Mouse (Mus musculus) liver, postnatal 0 days (tissue): ENCODE measurements around the gene Pgm2. TPM values are rescaled to one million over a fixed set of nuclear protein-coding genes. Genes with fewer than 3 reads are reported as not detected.

ENCODE experiments used
- ATAC-seq: fragments of 200-750 bp; cut with Nextera tagmentation; 2 replicates; pipeline ENCODE4 v1.8.0; 2017; ENCODE audit warnings: mild to moderate bottlenecking, moderate library complexity
- DNase-seq: peaks from one replicate; pipeline ENCODE4 v3.0.0-alpha.2; 2016
- H3K27ac ChIP-seq: fragments of 300-500 bp; sonication (generic); 2 replicates; pipeline ENCODE4 v1.5.1; 2014; ENCODE audit warnings: antibody characterized with exemption, moderate library complexity, mild to moderate bottlenecking, low read depth
- H3K27me3 ChIP-seq: fragments of 300-500 bp; sonication (generic); 2 replicates; pipeline ENCODE4 v1.6.1; 2014; ENCODE audit warnings: low read length, control low read depth, mixed read lengths; ENCODE audit not compliant: insufficient read depth
- H3K36me3 ChIP-seq: fragments of 300-500 bp; sonication (generic); replicated peaks from 2 replicates; pipeline ENCODE4 v1.6.1; 2014; ENCODE audit warnings: mild to moderate bottlenecking, control low read depth, low read length, moderate library complexity, mixed read lengths; ENCODE audit not compliant: insufficient read depth
- H3K4me1 ChIP-seq: fragments of 300-500 bp; sonication (generic); 2 replicates; pipeline ENCODE4 v1.6.1; 2014; ENCODE audit warnings: antibody characterized with exemption, mild to moderate bottlenecking, control low read depth; ENCODE audit not compliant: insufficient read depth
- H3K4me2 ChIP-seq: fragments of 300-500 bp; sonication (generic); 2 replicates; pipeline ENCODE4 v1.6.1; 2014; ENCODE audit warnings: low read depth, mild to moderate bottlenecking, low read length, moderate library complexity, mixed read lengths
- H3K4me3 ChIP-seq: fragments of 300-500 bp; sonication (generic); 2 replicates; pipeline ENCODE4 v1.5.1; 2014; ENCODE audit warnings: low read depth, low read length
- H3K9ac ChIP-seq: fragments of 300-500 bp; sonication (generic); replicated peaks from 2 replicates; pipeline ENCODE4 v1.6.1; 2014; ENCODE audit warnings: mild to moderate bottlenecking, moderate library complexity
- H3K9me3 ChIP-seq: fragments of 300-500 bp; sonication (generic); 2 replicates; pipeline ENCODE4 v1.6.1; 2016; ENCODE audit warnings: mild to moderate bottlenecking, control low read depth, low read length, mixed read lengths
- CTCF ChIP-seq: sonication (generic); IDR thresholded peaks from 2 replicates; pipeline ENCODE4 v1.5.1; 2016; ENCODE audit warnings: antibody characterized with exemption, low read depth
- EP300 ChIP-seq: IDR thresholded peaks from 2 replicates; pipeline ENCODE4 v1.6.1; 2016; ENCODE audit warnings: antibody characterized with exemption, low read depth, mild to moderate bottlenecking
- WGBS: fragments of 180-500 bp; shearing (Covaris S2); extraction: QIAGEN DNeasy Blood & Tissue Kit; methylation state at CpG from one replicate; pipeline ENCODE4 v1.1.7; 2014; ENCODE audit not compliant: insufficient replicate concordance; 5-methylcytosine and 5-hydroxymethylcytosine counted together
- polyA plus RNA-seq: library from polyadenylated mRNA; unstranded; fragments of >200 nt; fragmentation: Nextera tagmentation; extraction: Ambion mirVana; gene quantifications from 2 replicates; pipeline ENCODE4 v1.2.1, GENCODE M21; 2015

The Pgm2 gene
- polyA plus RNA-seq, 1 experiment from 2014 or later = 11.9 TPM

- no peaks in the 10 kb centered on the region for H3K9me3 ChIP-seq
- H3K27ac ChIP-seq = no peak overlapping the region
- H3K36me3 ChIP-seq = no peaks in the 10 kb centered on the region
- no peak overlapping the region for H3K9ac ChIP-seq
- H3K4me1 ChIP-seq = peaks cover 33% of the 10 kb centered on the region
- no peak overlapping the region for H3K4me3 ChIP-seq
- H3K27me3 ChIP-seq = peaks cover 14% of the 10 kb centered on the region; the same call in 1 of the 2 replicates
- WGBS = 41% methylated on average over 1 of the region's 1 CpGs
- H3K4me2 ChIP-seq = no peak overlapping the region
- ATAC-seq (no peak), DNase-seq (no peak)
- no peak for TF ChIP-seq EP300
- TF ChIP-seq CTCF = no peak
Observed at GRCm38 (mm10) chr5:64157926-64158325, 65.2 kb downstream of the Pgm2 start.

- Histone ChIP-seq H3K9ac (0 out of 2 replicates have a peak overlapping the region, but pooled peaks have one; percentile 5), H3K4me1 (peaks cover 33% of the 10 kb centered on the region), H3K4me3 (0 out of 2 replicates have a peak overlapping the region, but pooled peaks have one; percentile 72), H3K36me3 (no peaks in the 10 kb centered on the region), H3K4me2 (peak overlapping the region; percentile 98), H3K9me3 (no peaks in the 10 kb centered on the region), H3K27me3 (peaks cover 14% of the 10 kb centered on the region; the same call in 1 of the 2 replicates), H3K27ac (no peak overlapping the region)
- 32% methylated on average over 4 of the region's 4 CpGs for WGBS
- peak; percentile 14; the same call in 1 of the 2 replicates for ATAC-seq
- DNase-seq = no peak
- TF ChIP-seq CTCF (no peak), EP300 (no peak)
Observed at GRCm38 (mm10) chr5:64158501-64158900, 65.8 kb downstream of the Pgm2 start.

- Histone ChIP-seq H3K27me3 (peaks cover 14% of the 10 kb centered on the region; the same call in 1 of the 2 replicates), H3K27ac (peak overlapping the region; percentile 26), H3K9ac (peak overlapping the region; percentile 74), H3K4me3 (peak overlapping the region; percentile 72), H3K36me3 (no peaks in the 10 kb centered on the region), H3K4me2 (peak overlapping the region; percentile 98), H3K9me3 (no peaks in the 10 kb centered on the region), H3K4me1 (peaks cover 33% of the 10 kb centered on the region)
- no peak for TF ChIP-seq CTCF
- no peak for TF ChIP-seq EP300
- WGBS = 1% methylated on average over 39 of the region's 39 CpGs
- peak; percentile 28 for ATAC-seq
- no peak for DNase-seq
Observed at GRCm38 (mm10) chr5:64159065-64159780, 66.5 kb downstream of the Pgm2 start.

GRCm38 (mm10) chr5:64159781-64160704 lies 67.3 kb downstream of the Pgm2 start:
- TF ChIP-seq CTCF (peak; percentile 34), EP300 (no peak)
- Histone ChIP-seq H3K4me1 (peaks cover 33% of the 10 kb centered on the region), H3K27ac (peak overlapping the region; percentile 26), H3K4me2 (peak overlapping the region; percentile 98), H3K9me3 (no peaks in the 10 kb centered on the region), H3K9ac (peak overlapping the region; percentile 74), H3K4me3 (peak overlapping the region; percentile 72), H3K27me3 (peaks cover 14% of the 10 kb centered on the region; the same call in 1 of the 2 replicates), H3K36me3 (no peaks in the 10 kb centered on the region)
- WGBS = 0% methylated on average over 55 of the region's 63 CpGs
- ATAC-seq (peak; percentile 66), DNase-seq (peak; percentile 71)

GRCm38 (mm10) chr5:64160705-64161391 lies 68.1 kb downstream of the Pgm2 start:
- Histone ChIP-seq H3K9ac (peak overlapping the region; percentile 74), H3K4me3 (peak overlapping the region; percentile 72), H3K4me1 (peaks cover 33% of the 10 kb centered on the region), H3K4me2 (peak overlapping the region; percentile 98), H3K27me3 (peaks cover 14% of the 10 kb centered on the region; the same call in 1 of the 2 replicates), H3K9me3 (no peaks in the 10 kb centered on the region), H3K27ac (peak overlapping the region; percentile 26; the same call in 1 of the 2 replicates), H3K36me3 (no peaks in the 10 kb centered on the region)
- TF ChIP-seq EP300 (no peak), CTCF (no peak)
- DNase-seq (peak; percentile 52), ATAC-seq (no peak)
- WGBS = 2% methylated on average over 19 of the region's 23 CpGs
